Mouse (Mus musculus): ENCODE results near the gene Gja3. TPM values are rescaled to one million over a fixed set of nuclear protein-coding genes. Genes with fewer than 3 reads are reported as not detected.
A peak's percentile ranks its signal among the peaks of the same experiment; 100 is the strongest.

The Gja3 gene
- polyA plus RNA-seq (2015; fragmentation: Nextera tagmentation; extraction: Ambion mirVana) = 3.3 and 5.3 TPM in 2 replicates

GRCm38 (mm10) chr14:57057563-57058321 is at the start of gene Gja3:
TSS of gene Gja3 (minus strand) at chr14:57058100.
- H3K9ac ChIP-seq = peak within 1 kb of the TSS; percentile 20; the same call in 1 of the 2 replicates
- H3K4me1 ChIP-seq = peaks cover 25% of the 10 kb centered on the region
- H3K27me3 ChIP-seq = peaks cover 46% of the 10 kb centered on the region
- peak; percentile 59 for ATAC-seq (ENCODE audit: borderline replicate concordance, extremely low read depth, low FRiP score, low TSS enrichment)
- no peaks in the 10 kb centered on the region for H3K36me3 ChIP-seq
- peak within 1 kb of the TSS; percentile 45 for H3K4me3 ChIP-seq
- peak within 1 kb of the TSS; percentile 91 for H3K4me2 ChIP-seq
- H3K27ac ChIP-seq = no peak within 1 kb of the TSS
- H3K9me3 ChIP-seq = no peaks in the 10 kb centered on the region
- 2% methylated on average over 63 of the region's 79 CpGs for WGBS

- Histone ChIP-seq H3K4me3 (no peak overlapping the region), H3K36me3 (no peaks in the 10 kb centered on the region), H3K27me3 (peaks cover 74% of the 10 kb centered on the region), H3K9me3 (no peaks in the 10 kb centered on the region), H3K9ac (no peak overlapping the region), H3K4me1 (peaks cover 12% of the 10 kb centered on the region; the same call in 1 of the 2 replicates), H3K4me2 (no peak overlapping the region), H3K27ac (no peak overlapping the region)
- no peak for ATAC-seq (ENCODE audit: borderline replicate concordance, extremely low read depth, low FRiP score, low TSS enrichment)
- WGBS = 43% methylated on average over 8 of the region's 8 CpGs
Observed at GRCm38 (mm10) chr14:57107091-57107490, 49.2 kb upstream of the Gja3 start.

- H3K9ac ChIP-seq = no peak overlapping the region
- H3K4me2 ChIP-seq = no peak overlapping the region
- no peak overlapping the region for H3K27ac ChIP-seq
- ATAC-seq (ENCODE audit: borderline replicate concordance, extremely low read depth, low FRiP score, low TSS enrichment) = no peak
- H3K9me3 ChIP-seq = no peaks in the 10 kb centered on the region
- H3K4me3 ChIP-seq = no peak overlapping the region
- H3K36me3 ChIP-seq = no peaks in the 10 kb centered on the region
- H3K27me3 ChIP-seq = peaks cover 73% of the 10 kb centered on the region
- WGBS = 50% methylated on average over 11 of the region's 11 CpGs
- peaks cover 12% of the 10 kb centered on the region; the same call in 1 of the 2 replicates for H3K4me1 ChIP-seq
Observed at GRCm38 (mm10) chr14:57105721-57106120, 47.8 kb upstream of the Gja3 start.

GRCm38 (mm10) chr14:57105111-57105510 is 47.2 kb upstream of the Gja3 start:
- Histone ChIP-seq H3K4me2 (peak overlapping the region; percentile 100), H3K36me3 (no peaks in the 10 kb centered on the region), H3K27me3 (peaks cover 73% of the 10 kb centered on the region), H3K9ac (no peak overlapping the region), H3K4me3 (peak overlapping the region; percentile 56), H3K9me3 (no peaks in the 10 kb centered on the region), H3K4me1 (peaks cover 12% of the 10 kb centered on the region; the same call in 1 of the 2 replicates), H3K27ac (no peak overlapping the region)
- ATAC-seq (ENCODE audit: borderline replicate concordance, extremely low read depth, low FRiP score, low TSS enrichment) = no peak
- 13% methylated on average over 14 of the region's 14 CpGs for WGBS

GRCm38 (mm10) chr14:57104106-57105023 is 46.5 kb upstream of the Gja3 start, which contains the start of gene Gjb2:
TSS of gene Gjb2 (minus strand) at chr14:57104702.
- H3K4me3 ChIP-seq = peak within 1 kb of the TSS; percentile 56
- H3K4me1 ChIP-seq = peaks cover 12% of the 10 kb centered on the region; the same call in 1 of the 2 replicates
- H3K36me3 ChIP-seq = no peaks in the 10 kb centered on the region
- H3K27ac ChIP-seq = no peak within 1 kb of the TSS
- peak within 1 kb of the TSS; percentile 100 for H3K4me2 ChIP-seq
- H3K9me3 ChIP-seq = no peaks in the 10 kb centered on the region
- ATAC-seq (ENCODE audit: borderline replicate concordance, extremely low read depth, low FRiP score, low TSS enrichment) = peak; percentile 60
- peaks cover 73% of the 10 kb centered on the region for H3K27me3 ChIP-seq
- peak within 1 kb of the TSS; percentile 33; the same call in 1 of the 2 replicates for H3K9ac ChIP-seq
- under 1% methylated on average over 79 of the region's 101 CpGs for WGBS

GRCm38 (mm10) chr14:57103711-57104105 is 45.8 kb upstream of the Gja3 start:
- Histone ChIP-seq H3K4me1 (peaks cover 12% of the 10 kb centered on the region; the same call in 1 of the 2 replicates), H3K36me3 (no peaks in the 10 kb centered on the region), H3K9ac (peak overlapping the region; percentile 33; the same call in 1 of the 2 replicates), H3K4me3 (peak overlapping the region; percentile 56), H3K9me3 (no peaks in the 10 kb centered on the region), H3K4me2 (peak overlapping the region; percentile 100), H3K27me3 (peaks cover 73% of the 10 kb centered on the region), H3K27ac (no peak overlapping the region)
- 2% methylated on average over 22 of the region's 22 CpGs for WGBS
- ATAC-seq (ENCODE audit: borderline replicate concordance, extremely low read depth, low FRiP score, low TSS enrichment) = no peak

- Histone ChIP-seq H3K9ac (no peak overlapping the region), H3K36me3 (no peaks in the 10 kb centered on the region), H3K27me3 (peaks cover 69% of the 10 kb centered on the region), H3K4me3 (0 out of 2 replicates have a peak overlapping the region, but pooled peaks have one; percentile 56), H3K4me2 (no peak overlapping the region; the same call in 1 of the 2 replicates), H3K27ac (no peak overlapping the region), H3K4me1 (peaks cover 12% of the 10 kb centered on the region; the same call in 1 of the 2 replicates), H3K9me3 (no peaks in the 10 kb centered on the region)
- ATAC-seq (ENCODE audit: borderline replicate concordance, extremely low read depth, low FRiP score, low TSS enrichment) = no peak
- WGBS = 53% methylated on average over 6 of the region's 6 CpGs
Observed at GRCm38 (mm10) chr14:57103121-57103520, 45.2 kb upstream of the Gja3 start.

- Histone ChIP-seq H3K36me3 (no peaks in the 10 kb centered on the region), H3K4me1 (peaks cover 12% of the 10 kb centered on the region; the same call in 1 of the 2 replicates), H3K4me3 (no peak overlapping the region), H3K27me3 (peaks cover 54% of the 10 kb centered on the region), H3K9ac (no peak overlapping the region), H3K4me2 (no peak overlapping the region), H3K27ac (no peak overlapping the region), H3K9me3 (no peaks in the 10 kb centered on the region)
- no peak for ATAC-seq (ENCODE audit: borderline replicate concordance, extremely low read depth, low FRiP score, low TSS enrichment)
- WGBS = 74% methylated on average over 7 of the region's 7 CpGs
Observed at GRCm38 (mm10) chr14:57101623-57102022, 43.7 kb upstream of the Gja3 start.

GRCm38 (mm10) chr14:57095855-57096254 is 38.0 kb upstream of the Gja3 start:
- Histone ChIP-seq H3K4me1 (no peaks in the 10 kb centered on the region), H3K4me2 (no peak overlapping the region), H3K9me3 (no peaks in the 10 kb centered on the region), H3K27ac (no peak overlapping the region), H3K4me3 (no peak overlapping the region), H3K27me3 (0 out of 2 replicates have a peak, but pooled peaks cover 2% of the 10 kb centered on the region), H3K9ac (no peak overlapping the region), H3K36me3 (no peaks in the 10 kb centered on the region)
- 59% methylated on average over 4 of the region's 4 CpGs for WGBS
- ATAC-seq (ENCODE audit: borderline replicate concordance, extremely low read depth, low FRiP score, low TSS enrichment) = no peak

- ATAC-seq (ENCODE audit: borderline replicate concordance, extremely low read depth, low FRiP score, low TSS enrichment) = no peak
Observed at GRCm38 (mm10) chr14:57093029-57093428, 35.1 kb upstream of the Gja3 start.

GRCm38 (mm10) chr14:57090001-57090400 is 32.1 kb upstream of the Gja3 start:
- H3K27me3 ChIP-seq = no peaks in the 10 kb centered on the region
- no peak overlapping the region for H3K4me2 ChIP-seq
- H3K36me3 ChIP-seq = no peaks in the 10 kb centered on the region
- H3K4me3 ChIP-seq = no peak overlapping the region
- WGBS = 32% methylated on average over 2 of the region's 2 CpGs
- H3K9me3 ChIP-seq = no peaks in the 10 kb centered on the region
- peaks cover 6% of the 10 kb centered on the region; the same call in 1 of the 2 replicates for H3K4me1 ChIP-seq
- no peak overlapping the region for H3K27ac ChIP-seq
- ATAC-seq (ENCODE audit: borderline replicate concordance, extremely low read depth, low FRiP score, low TSS enrichment) = no peak
- H3K9ac ChIP-seq = no peak overlapping the region

More at GRCm38 (mm10) chr14:57093029-57093428, 35.1 kb upstream of the Gja3 start:
- Histone ChIP-seq H3K27ac (no peak overlapping the region), H3K4me1 (no peaks in the 10 kb centered on the region), H3K4me2 (no peak overlapping the region), H3K9me3 (no peaks in the 10 kb centered on the region), H3K36me3 (no peaks in the 10 kb centered on the region), H3K27me3 (no peaks in the 10 kb centered on the region), H3K4me3 (no peak overlapping the region), H3K9ac (no peak overlapping the region)
- WGBS = 4% methylated on average over 8 of the region's 8 CpGs
